Mouse (Mus musculus): Measurements from ENCODE around the gene Dhfr. TPM values are rescaled to one million over a fixed set of nuclear protein-coding genes. Genes with fewer than 3 reads are reported as not detected.

Dhfr gene
- polyA plus RNA-seq, 1 experiment from 2014 or later = 24.6 TPM

DNA sequence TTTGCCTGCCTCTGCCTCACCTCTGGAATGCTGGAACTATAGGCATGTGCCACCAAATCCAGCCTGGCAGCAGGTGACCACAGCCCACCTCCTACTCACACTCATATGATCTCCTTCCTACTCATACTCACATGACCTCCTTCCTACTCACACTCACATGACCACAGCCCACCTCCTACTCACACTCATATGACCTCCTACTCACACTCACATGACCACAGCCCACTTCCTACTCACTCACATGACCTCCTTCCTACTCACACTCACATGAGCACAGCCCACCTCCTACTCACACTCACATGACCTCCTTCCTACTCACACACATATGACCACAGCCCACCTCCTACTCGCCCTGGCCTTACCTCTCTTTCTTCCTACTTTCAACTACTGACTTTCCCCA, 17.7 kb upstream of the Dhfr start:
- Histone ChIP-seq H3K27me3 (ENCODE audit: control insufficient read depth, insufficient read depth, low read length) (no peaks in the 10 kb centered on the region), H3K9ac (ENCODE audit: low read depth, low read length) (no peak overlapping the region), H3K4me1 (ENCODE audit: control insufficient read depth, insufficient read depth, low read length) (no peaks in the 10 kb centered on the region), H3K9me3 (ENCODE audit: control insufficient read depth, low read length) (no peaks in the 10 kb centered on the region), H3K4me2 (replicated peaks; ENCODE audit: low read depth, low read length) (no peak overlapping the region), H3K27ac (ENCODE audit: low read depth, low read length) (no peak overlapping the region), H3K36me3 (ENCODE audit: control insufficient read depth, insufficient read depth, low read length) (peaks cover 13% of the 10 kb centered on the region; the same call in 1 of the 2 replicates), H3K4me3 (ENCODE audit: low read length) (no peak overlapping the region)
- 95% methylated on average over 1 of the region's 1 CpGs for WGBS
- ATAC-seq (ENCODE audit: low FRiP score, low TSS enrichment) = no peak

DNA sequence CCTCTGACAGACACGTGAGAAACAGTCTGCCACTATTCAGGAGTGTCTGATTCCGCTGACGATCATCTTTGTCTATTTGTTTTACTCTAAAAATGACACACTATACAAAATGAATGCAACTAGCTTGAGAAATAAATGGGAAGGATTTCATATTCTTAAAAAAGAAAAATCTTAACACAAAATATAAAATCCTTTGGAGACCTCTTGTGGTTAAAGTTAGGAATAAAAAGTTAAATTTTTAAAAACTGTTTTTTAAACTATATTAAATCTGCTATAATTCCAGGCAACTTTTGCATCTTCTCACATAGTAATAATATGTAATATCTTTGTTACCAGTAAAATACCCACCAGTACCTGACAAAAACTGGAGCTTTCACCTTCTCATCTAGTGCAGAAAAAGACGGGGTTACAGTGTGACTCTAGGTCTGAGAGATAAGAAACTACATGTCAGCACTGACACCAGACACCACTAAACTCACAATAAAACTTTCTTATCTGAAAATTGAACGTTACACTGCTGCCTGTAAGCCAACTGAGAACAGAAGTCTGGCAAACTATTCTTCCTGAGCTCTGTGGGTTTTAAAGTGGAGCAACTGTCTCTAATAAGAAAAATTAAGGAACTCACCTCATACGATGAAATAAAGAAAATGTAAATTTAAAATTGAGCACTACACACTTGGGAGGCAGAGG, 16.6 kb upstream of the Dhfr start:
- H3K9ac ChIP-seq (ENCODE audit: low read depth, low read length) = no peak overlapping the region
- ATAC-seq (ENCODE audit: low FRiP score, low TSS enrichment) = no peak
- H3K27me3 ChIP-seq (ENCODE audit: control insufficient read depth, insufficient read depth, low read length) = no peaks in the 10 kb centered on the region
- H3K4me3 ChIP-seq (ENCODE audit: low read length) = no peak overlapping the region
- H3K9me3 ChIP-seq (ENCODE audit: control insufficient read depth, low read length) = no peaks in the 10 kb centered on the region
- H3K36me3 ChIP-seq (ENCODE audit: control insufficient read depth, insufficient read depth, low read length) = peaks cover 20% of the 10 kb centered on the region
- no peak overlapping the region for H3K4me2 ChIP-seq (replicated peaks; ENCODE audit: low read depth, low read length)
- WGBS = 79% methylated on average over 6 of the region's 6 CpGs
- H3K27ac ChIP-seq (ENCODE audit: low read depth, low read length) = no peak overlapping the region
- no peaks in the 10 kb centered on the region for H3K4me1 ChIP-seq (ENCODE audit: control insufficient read depth, insufficient read depth, low read length)

DNA sequence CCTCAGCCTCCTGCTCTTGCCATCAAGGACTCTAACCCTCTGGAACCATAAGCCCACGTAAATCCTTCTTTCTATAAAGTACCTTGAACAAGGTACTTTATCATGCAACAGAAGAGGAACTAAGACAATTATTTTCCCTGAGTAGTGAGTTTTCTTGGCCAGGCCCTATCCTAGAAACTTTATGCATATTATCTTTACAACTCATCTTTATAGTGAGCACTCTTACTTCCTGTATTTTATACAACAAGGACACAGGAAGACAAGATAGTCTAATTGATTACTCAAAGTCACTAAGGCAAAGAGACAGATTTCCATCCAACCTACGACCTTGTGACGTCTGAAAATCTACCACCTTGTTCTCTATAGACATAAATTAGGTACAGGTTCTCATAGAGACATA, 14.7 kb upstream of the Dhfr start:
- Histone ChIP-seq H3K36me3 (ENCODE audit: control insufficient read depth, insufficient read depth, low read length) (peaks cover 35% of the 10 kb centered on the region), H3K27me3 (ENCODE audit: control insufficient read depth, insufficient read depth, low read length) (no peaks in the 10 kb centered on the region), H3K4me1 (ENCODE audit: control insufficient read depth, insufficient read depth, low read length) (no peaks in the 10 kb centered on the region), H3K9ac (ENCODE audit: low read depth, low read length) (no peak overlapping the region), H3K4me2 (replicated peaks; ENCODE audit: low read depth, low read length) (no peak overlapping the region), H3K27ac (ENCODE audit: low read depth, low read length) (no peak overlapping the region), H3K9me3 (ENCODE audit: control insufficient read depth, low read length) (no peaks in the 10 kb centered on the region), H3K4me3 (ENCODE audit: low read length) (no peak overlapping the region)
- ATAC-seq (ENCODE audit: low FRiP score, low TSS enrichment) = no peak
- WGBS = 83% methylated on average over 3 of the region's 3 CpGs

DNA sequence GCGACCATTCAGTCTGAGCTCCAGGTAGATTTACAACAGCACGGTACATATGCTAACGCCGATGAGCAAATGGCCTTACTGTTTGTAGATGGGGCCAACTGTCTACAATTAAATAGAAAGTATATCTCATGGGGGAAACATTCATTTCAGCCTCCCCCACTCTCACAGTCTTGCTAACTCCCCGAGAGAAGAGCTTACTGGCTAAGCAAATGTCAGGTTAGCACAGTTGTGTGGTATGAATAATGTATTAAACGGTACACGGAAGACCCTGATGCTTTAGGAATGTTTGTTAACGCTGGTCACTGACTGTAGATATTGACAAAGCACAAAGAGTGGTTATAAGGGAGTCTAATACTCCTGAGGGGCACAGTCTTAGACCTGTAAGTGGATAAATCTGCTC, 10.5 kb upstream of the Dhfr start:
- Histone ChIP-seq H3K4me2 (replicated peaks; ENCODE audit: low read depth, low read length) (no peak overlapping the region), H3K4me1 (ENCODE audit: control insufficient read depth, insufficient read depth, low read length) (no peaks in the 10 kb centered on the region), H3K36me3 (ENCODE audit: control insufficient read depth, insufficient read depth, low read length) (peaks cover 52% of the 10 kb centered on the region), H3K9ac (ENCODE audit: low read depth, low read length) (no peak overlapping the region), H3K4me3 (ENCODE audit: low read length) (no peak overlapping the region), H3K27me3 (ENCODE audit: control insufficient read depth, insufficient read depth, low read length) (no peaks in the 10 kb centered on the region), H3K27ac (ENCODE audit: low read depth, low read length) (no peak overlapping the region), H3K9me3 (ENCODE audit: control insufficient read depth, low read length) (no peaks in the 10 kb centered on the region)
- no peak for ATAC-seq (ENCODE audit: low FRiP score, low TSS enrichment)
- WGBS = 89% methylated on average over 8 of the region's 8 CpGs

DNA sequence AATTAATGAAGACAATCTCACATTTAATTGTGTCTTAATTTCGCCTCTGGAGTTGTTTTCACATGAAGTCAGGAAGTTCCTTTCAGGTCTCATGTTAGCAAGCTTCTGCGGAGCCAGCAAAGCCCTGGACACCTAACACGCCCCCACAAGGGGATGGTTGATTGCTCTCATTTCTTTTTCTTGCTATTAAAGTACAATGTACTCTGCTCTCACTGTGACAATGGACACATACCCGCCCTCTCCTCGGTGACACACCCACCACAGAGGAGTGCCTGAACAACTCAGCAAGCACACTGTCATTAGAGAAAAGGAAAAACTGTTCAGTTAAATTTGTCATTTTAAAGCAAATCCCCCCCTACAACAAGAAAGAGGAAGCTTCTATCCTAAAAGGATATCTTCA, 8.2 kb upstream of the Dhfr start:
- Histone ChIP-seq H3K4me3 (ENCODE audit: low read length) (no peak overlapping the region), H3K4me1 (ENCODE audit: control insufficient read depth, insufficient read depth, low read length) (no peaks in the 10 kb centered on the region), H3K9ac (ENCODE audit: low read depth, low read length) (no peak overlapping the region), H3K9me3 (ENCODE audit: control insufficient read depth, low read length) (no peaks in the 10 kb centered on the region), H3K27me3 (ENCODE audit: control insufficient read depth, insufficient read depth, low read length) (no peaks in the 10 kb centered on the region), H3K27ac (ENCODE audit: low read depth, low read length) (no peak overlapping the region), H3K4me2 (replicated peaks; ENCODE audit: low read depth, low read length) (no peak overlapping the region), H3K36me3 (ENCODE audit: control insufficient read depth, insufficient read depth, low read length) (peaks cover 56% of the 10 kb centered on the region)
- 62% methylated on average over 5 of the region's 5 CpGs for WGBS
- no peak for ATAC-seq (ENCODE audit: low FRiP score, low TSS enrichment)

DNA sequence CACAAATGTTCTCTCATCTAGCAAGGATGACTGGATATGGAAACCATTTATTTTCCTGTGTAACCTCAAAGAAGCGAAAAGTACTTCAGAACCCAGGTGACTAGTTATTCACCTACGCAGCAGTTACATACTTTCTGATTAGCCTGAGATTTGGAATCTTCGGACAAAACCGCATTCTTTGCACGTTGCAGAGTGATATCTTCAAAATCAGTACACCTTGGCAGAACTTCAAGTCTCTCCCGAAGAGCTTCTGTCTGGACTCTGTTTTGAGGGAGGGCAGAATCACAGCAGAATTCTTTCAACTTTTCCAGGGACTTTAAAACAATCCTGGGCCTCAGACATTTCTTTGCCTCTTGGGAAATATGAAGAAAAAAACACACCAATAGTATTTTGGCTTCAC, 3.4 kb upstream of the Dhfr start:
- Histone ChIP-seq H3K27me3 (ENCODE audit: control insufficient read depth, insufficient read depth, low read length) (no peaks in the 10 kb centered on the region), H3K4me3 (ENCODE audit: low read length) (no peak overlapping the region), H3K27ac (ENCODE audit: low read depth, low read length) (no peak overlapping the region), H3K4me1 (ENCODE audit: control insufficient read depth, insufficient read depth, low read length) (peaks cover 8% of the 10 kb centered on the region; the same call in 1 of the 2 replicates), H3K9me3 (ENCODE audit: control insufficient read depth, low read length) (no peaks in the 10 kb centered on the region), H3K4me2 (replicated peaks; ENCODE audit: low read depth, low read length) (no peak overlapping the region), H3K36me3 (ENCODE audit: control insufficient read depth, insufficient read depth, low read length) (peaks cover 24% of the 10 kb centered on the region; the same call in 1 of the 2 replicates), H3K9ac (ENCODE audit: low read depth, low read length) (no peak overlapping the region)
- ATAC-seq (ENCODE audit: low FRiP score, low TSS enrichment) = no peak
- WGBS = 93% methylated on average over 6 of the region's 6 CpGs

DNA sequence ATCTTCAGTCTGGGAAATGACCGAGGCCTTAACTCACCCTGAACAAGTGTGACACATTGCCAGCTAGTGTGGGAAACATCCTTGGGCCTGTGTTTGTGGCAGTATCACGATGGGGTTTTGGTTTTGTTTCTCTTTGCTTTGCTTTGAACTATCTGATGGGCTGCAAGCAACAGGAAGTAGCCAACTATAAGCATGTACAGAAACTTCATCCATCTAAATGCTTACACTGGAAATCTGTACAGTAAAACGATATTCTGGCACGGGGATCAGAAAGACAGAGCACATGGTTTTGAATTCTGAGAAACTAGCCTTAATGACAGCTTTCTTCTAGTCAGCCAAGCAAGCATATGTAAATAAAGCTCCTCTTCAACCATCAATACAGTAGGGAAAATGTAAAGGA, 570 bp upstream of the Dhfr start:
- Histone ChIP-seq H3K4me2 (replicated peaks; ENCODE audit: low read depth, low read length) (peak overlapping the region; percentile 54), H3K27ac (ENCODE audit: low read depth, low read length) (no peak overlapping the region; the same call in 1 of the 2 replicates), H3K4me3 (ENCODE audit: low read length) (peak overlapping the region; percentile 76), H3K9me3 (ENCODE audit: control insufficient read depth, low read length) (no peaks in the 10 kb centered on the region), H3K4me1 (ENCODE audit: control insufficient read depth, insufficient read depth, low read length) (peaks cover 17% of the 10 kb centered on the region; the same call in 1 of the 2 replicates), H3K27me3 (ENCODE audit: control insufficient read depth, insufficient read depth, low read length) (no peaks in the 10 kb centered on the region), H3K36me3 (ENCODE audit: control insufficient read depth, insufficient read depth, low read length) (peaks cover 14% of the 10 kb centered on the region), H3K9ac (ENCODE audit: low read depth, low read length) (peak overlapping the region; percentile 66)
- peak; percentile 0; the same call in 1 of the 2 replicates for ATAC-seq (ENCODE audit: low FRiP score, low TSS enrichment)
- WGBS = 16% methylated on average over 4 of the region's 4 CpGs

DNA sequence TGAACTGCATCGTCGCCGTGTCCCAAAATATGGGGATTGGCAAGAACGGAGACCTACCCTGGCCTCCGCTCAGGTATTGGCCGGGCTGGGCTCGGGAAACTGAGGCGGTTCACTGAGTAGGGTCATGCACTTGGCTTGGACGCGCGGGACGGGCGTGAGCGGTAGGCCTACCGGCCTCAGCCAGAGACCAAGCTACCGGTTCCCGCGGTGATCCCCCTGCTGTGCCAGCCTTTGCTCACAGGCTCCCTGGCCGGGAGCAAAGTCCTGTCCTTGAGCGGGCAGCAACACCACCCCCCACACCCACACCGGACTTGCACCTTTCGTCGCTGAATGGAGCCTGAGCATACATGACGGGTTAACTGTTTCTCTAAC, 732 bp downstream of the Dhfr start:
- Histone ChIP-seq H3K27me3 (ENCODE audit: control insufficient read depth, insufficient read depth, low read length) (no peaks in the 10 kb centered on the region), H3K4me1 (ENCODE audit: control insufficient read depth, insufficient read depth, low read length) (peaks cover 20% of the 10 kb centered on the region; the same call in 1 of the 2 replicates), H3K4me3 (ENCODE audit: low read length) (peak overlapping the region; percentile 76), H3K4me2 (replicated peaks; ENCODE audit: low read depth, low read length) (peak overlapping the region; percentile 91), H3K36me3 (ENCODE audit: control insufficient read depth, insufficient read depth, low read length) (peaks cover 20% of the 10 kb centered on the region), H3K9ac (ENCODE audit: low read depth, low read length) (peak overlapping the region; percentile 66), H3K9me3 (ENCODE audit: control insufficient read depth, low read length) (no peaks in the 10 kb centered on the region), H3K27ac (ENCODE audit: low read depth, low read length) (peak overlapping the region; percentile 87; the same call in 1 of the 2 replicates)
- peak; percentile 56 for ATAC-seq (ENCODE audit: low FRiP score, low TSS enrichment)
- WGBS = 1% methylated on average over 24 of the region's 24 CpGs

DNA sequence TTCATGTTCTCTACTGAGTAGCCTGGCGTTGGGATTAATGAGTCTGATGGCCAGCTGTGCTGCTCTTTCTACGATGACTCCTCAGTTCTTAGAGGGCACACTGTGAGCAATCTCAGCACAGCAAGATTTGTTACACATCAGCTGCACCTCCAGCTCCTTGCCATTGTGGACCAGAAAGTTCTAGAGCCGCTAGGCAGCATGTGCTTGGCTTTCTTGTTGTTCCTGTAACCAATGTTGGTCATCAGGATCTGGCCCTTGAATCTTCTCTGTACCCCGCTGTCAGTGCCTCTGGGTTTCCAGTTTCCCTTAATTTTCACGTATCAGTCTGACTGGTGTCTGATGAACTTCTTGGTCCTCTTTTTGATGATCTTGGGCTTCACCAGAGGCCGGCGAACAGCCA, 1.9 kb downstream of the Dhfr start:
- Histone ChIP-seq H3K36me3 (ENCODE audit: control insufficient read depth, insufficient read depth, low read length) (peaks cover 17% of the 10 kb centered on the region), H3K27me3 (ENCODE audit: control insufficient read depth, insufficient read depth, low read length) (no peaks in the 10 kb centered on the region), H3K27ac (ENCODE audit: low read depth, low read length) (no peak overlapping the region), H3K4me3 (ENCODE audit: low read length) (peak overlapping the region; percentile 76), H3K4me1 (ENCODE audit: control insufficient read depth, insufficient read depth, low read length) (peaks cover 20% of the 10 kb centered on the region; the same call in 1 of the 2 replicates), H3K9ac (ENCODE audit: low read depth, low read length) (peak overlapping the region; percentile 66; the same call in 1 of the 2 replicates), H3K4me2 (replicated peaks; ENCODE audit: low read depth, low read length) (peak overlapping the region; percentile 91), H3K9me3 (ENCODE audit: control insufficient read depth, low read length) (no peaks in the 10 kb centered on the region)
- ATAC-seq (ENCODE audit: low FRiP score, low TSS enrichment) = no peak
- WGBS = 74% methylated on average over 7 of the region's 7 CpGs

Data from kidney, embryonic 14.5 days (tissue).